Mouse (Mus musculus): ENCODE measurements around the gene Phc2.

DNA sequence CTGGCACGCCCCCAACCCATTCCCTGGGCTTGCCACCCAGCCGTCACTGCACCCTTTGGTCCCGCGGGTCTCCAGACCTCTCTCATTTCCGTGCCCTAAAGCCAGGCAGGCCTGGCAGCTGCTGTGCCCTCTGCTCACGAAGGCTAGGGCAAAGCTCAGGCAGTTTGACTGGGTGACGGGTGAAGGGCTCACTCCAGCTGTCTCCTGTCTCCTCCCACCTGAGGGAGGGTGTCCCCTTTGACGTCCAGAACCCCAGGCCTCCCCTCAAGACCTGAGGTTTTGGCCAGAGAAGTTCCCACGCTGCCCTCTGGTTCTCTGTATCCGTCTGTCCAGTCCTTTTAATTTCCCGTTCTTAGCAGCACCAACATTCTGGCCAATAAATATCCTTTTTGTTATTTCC lies 119.3 kb downstream of the Phc2 start:
- no peak for TF ChIP-seq POLR2A (IDR thresholded peaks at IDR 0.05; ENCODE audit: borderline replicate concordance, extremely low read depth, insufficient read depth, insufficient read length, poor library complexity, severe bottlenecking)
- TF ChIP-seq CTCF (IDR thresholded peaks at IDR 0.05; ENCODE audit: borderline replicate concordance, extremely low read depth, insufficient read depth, insufficient read length), result no peak
